Mouse (Mus musculus) heart, adult 2 months (tissue): ENCODE measurements at regions not wholly inside any gene's neighbourhood (a gene's known extent, or its start where the extent isn't known, plus 50 kb on each side); places are given as distances from the start of the nearest gene placed in this dataset.

ENCODE experiments used
- DNase-seq, 2 experiments: peaks; one replicate each; pipeline ENCODE4 v3.0.0; 2021
- H3K27ac ChIP-seq: fragments of 200-600 bp; 2 replicates; pipeline ENCODE4 v1.8.1; 2022
- H3K27me3 ChIP-seq: fragments of 200-500 bp; 2 replicates; pipeline ENCODE4 v1.6.1; 2012; ENCODE audit warnings: mild to moderate bottlenecking, low read length, inconsistent platforms, mixed read lengths; ENCODE audit not compliant: control insufficient read depth, insufficient read depth
- H3K36me3 ChIP-seq: fragments of 200-500 bp; 2 replicates; pipeline ENCODE4 v1.6.1; 2012; ENCODE audit warnings: low read length, inconsistent platforms; ENCODE audit not compliant: control insufficient read depth, insufficient read depth
- H3K4me1 ChIP-seq: fragments of 200-500 bp; 2 replicates; pipeline ENCODE4 v1.6.1; 2011; ENCODE audit warnings: low read length; ENCODE audit not compliant: control insufficient read depth, insufficient read depth
- H3K4me3 ChIP-seq: fragments of 200-600 bp; 2 replicates; pipeline ENCODE4 v1.8.1; 2022
- H3K79me2 ChIP-seq: fragments of 200-500 bp; replicated peaks from 2 replicates; pipeline ENCODE4 v1.6.1; 2012; ENCODE audit warnings: mild to moderate bottlenecking, inconsistent platforms, low read length, moderate library complexity, mixed read lengths; ENCODE audit not compliant: control insufficient read depth, insufficient read depth
- H3K9ac ChIP-seq: fragments of 200-500 bp; 2 replicates; pipeline ENCODE4 v1.6.1; 2012; ENCODE audit warnings: low read depth, mild to moderate bottlenecking, control low read depth, inconsistent platforms, low read length, mixed read lengths
- CTCF ChIP-seq: fragments of 200-600 bp; IDR thresholded peaks from 2 replicates; pipeline ENCODE4 v1.8.1; 2022; ENCODE audit warnings: antibody characterized with exemption, mild to moderate bottlenecking, moderate library complexity
- EP300 ChIP-seq: fragments of 200-500 bp; IDR thresholded peaks from 2 replicates; pipeline ENCODE4 v1.6.1; 2011; ENCODE audit warnings: low read depth, low read length, control low read depth; ENCODE audit not compliant: insufficient read depth
- POLR2A ChIP-seq: fragments of 200-500 bp; IDR thresholded peaks from 2 replicates; pipeline ENCODE4 v1.6.1; 2011; ENCODE audit warnings: mild to moderate bottlenecking, low read depth, low read length, control low read depth; ENCODE audit not compliant: insufficient read depth
- WGBS: fragments of 180-500 bp; shearing (Covaris S2); methylation state at CpG from one replicate; pipeline ENCODE4 v1.1.7; 2018; 5-methylcytosine and 5-hydroxymethylcytosine counted together
- intact Hi-C: fragments of 180-260 bp; cut with DNase I; formaldehyde crosslinking; loops from one replicate; pipeline ENCODE4 v1.15.1; 2025

GRCm38 (mm10) chr13:15910578-15910977, 101.1 kb upstream of the Inhba start:
- H3K4me3 ChIP-seq = no peak overlapping the region
- intact Hi-C loops = no loop called here
- no peaks in the 10 kb centered on the region for H3K4me1 ChIP-seq
- no peak for DNase-seq
- no peaks in the 10 kb centered on the region for H3K27me3 ChIP-seq
- no peaks in the 10 kb centered on the region for H3K79me2 ChIP-seq
- WGBS = 57% methylated on average over 2 of the region's 2 CpGs
- no peak overlapping the region for H3K27ac ChIP-seq
- H3K36me3 ChIP-seq = no peaks in the 10 kb centered on the region
- TF ChIP-seq EP300 (no peak), POLR2A (no peak), CTCF (no peak)
- H3K9ac ChIP-seq = no peak overlapping the region

DNA sequence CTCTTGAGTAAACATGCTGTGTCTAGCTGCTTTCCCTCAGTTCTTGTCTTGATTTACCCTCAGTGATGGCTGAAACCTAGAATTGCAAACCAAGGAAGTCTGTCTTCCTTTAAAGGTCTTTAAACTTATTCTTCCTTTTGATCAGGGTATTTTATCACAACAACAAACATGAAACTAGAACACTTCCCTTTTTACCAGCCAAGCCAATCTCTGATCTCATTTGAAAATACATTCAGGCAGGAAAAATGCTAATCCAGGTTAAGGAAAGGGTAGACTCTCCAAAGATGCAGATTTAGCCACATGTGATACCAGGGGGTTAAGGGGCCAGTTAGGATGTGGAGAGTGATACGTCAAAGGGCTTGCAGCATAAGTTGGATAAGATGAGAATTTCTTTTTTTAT, 100.4 kb upstream of the Inhba start:
- Histone ChIP-seq H3K4me1 (no peaks in the 10 kb centered on the region), H3K27me3 (no peaks in the 10 kb centered on the region), H3K36me3 (no peaks in the 10 kb centered on the region), H3K9ac (no peak overlapping the region), H3K79me2 (no peaks in the 10 kb centered on the region), H3K4me3 (no peak overlapping the region), H3K27ac (no peak overlapping the region)
- intact Hi-C loops = no loop called here
- WGBS = 75% methylated on average over 1 of the region's 1 CpGs
- TF ChIP-seq EP300 (no peak), POLR2A (no peak), CTCF (no peak)
- DNase-seq = no peak

DNA sequence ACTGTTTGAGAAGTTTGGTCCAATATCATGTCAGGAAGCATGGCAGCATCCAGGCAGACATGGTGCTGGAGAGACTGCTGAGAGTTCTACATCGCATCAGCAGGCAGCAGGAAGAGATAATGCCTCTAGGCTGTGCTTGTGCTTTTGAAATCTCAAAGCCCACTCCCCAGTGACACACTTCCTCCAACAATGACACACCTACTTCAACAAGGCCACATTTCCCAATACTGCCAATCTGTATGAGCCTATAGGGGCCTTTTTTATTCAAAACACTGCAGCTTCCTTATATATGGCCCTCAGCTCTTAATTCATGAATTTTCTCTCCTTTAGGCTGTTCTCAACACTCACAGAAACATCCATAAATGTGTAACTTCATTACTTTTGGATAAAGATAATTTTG, 97.4 kb upstream of the Inhba start:
- Histone ChIP-seq H3K79me2 (no peaks in the 10 kb centered on the region), H3K27ac (no peak overlapping the region), H3K4me3 (no peak overlapping the region), H3K4me1 (no peaks in the 10 kb centered on the region), H3K27me3 (no peaks in the 10 kb centered on the region), H3K9ac (no peak overlapping the region), H3K36me3 (no peaks in the 10 kb centered on the region)
- intact Hi-C loops = no loop called here
- TF ChIP-seq CTCF (no peak), EP300 (no peak), POLR2A (no peak)
- WGBS = 52% methylated on average over 1 of the region's 1 CpGs
- no peak for DNase-seq

DNA sequence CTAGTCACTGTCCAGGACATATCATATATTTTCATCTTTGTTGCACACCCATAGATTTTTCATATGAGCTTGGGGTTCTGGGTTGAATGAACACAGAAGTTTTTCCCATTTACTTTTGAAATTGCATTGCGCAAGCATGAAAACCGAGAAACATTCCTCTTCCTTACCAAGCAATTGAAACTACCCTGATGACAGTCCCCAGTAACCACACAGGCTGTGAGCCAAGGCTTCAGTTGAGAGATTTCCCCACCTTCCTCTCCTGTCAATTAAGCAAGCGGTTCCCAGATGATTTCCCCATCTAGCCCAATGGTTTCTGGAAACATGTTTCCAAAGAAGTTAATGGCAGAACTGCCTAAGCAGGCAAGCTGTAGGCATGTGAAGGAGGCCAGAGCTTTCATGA, 81.8 kb upstream of the Inhba start:
- no peak overlapping the region for H3K4me3 ChIP-seq
- WGBS = 72% methylated on average over 3 of the region's 3 CpGs
- H3K27me3 ChIP-seq = no peaks in the 10 kb centered on the region

GRCm38 (mm10) chr13:15931553-15932162, 80.0 kb upstream of the Inhba start:
- H3K27ac ChIP-seq = no peak overlapping the region
- no peaks in the 10 kb centered on the region for H3K36me3 ChIP-seq
- H3K79me2 ChIP-seq = no peaks in the 10 kb centered on the region
- TF ChIP-seq POLR2A = no peak
- TF ChIP-seq EP300 = no peak
- TF ChIP-seq CTCF = no peak
- H3K9ac ChIP-seq = no peak overlapping the region
- WGBS = 52% methylated on average over 5 of the region's 5 CpGs
- H3K4me1 ChIP-seq = no peaks in the 10 kb centered on the region
- intact Hi-C loops = no loop called here
- no peak overlapping the region for H3K4me3 ChIP-seq
- no peak for DNase-seq
- no peaks in the 10 kb centered on the region for H3K27me3 ChIP-seq

More for the DNA sequence above, 81.8 kb upstream of the Inhba start:
- Histone ChIP-seq H3K27ac (no peak overlapping the region), H3K36me3 (no peaks in the 10 kb centered on the region), H3K4me1 (no peaks in the 10 kb centered on the region), H3K9ac (no peak overlapping the region), H3K79me2 (no peaks in the 10 kb centered on the region)
- no peak for TF ChIP-seq POLR2A
- TF ChIP-seq CTCF = no peak
- TF ChIP-seq EP300 = no peak
- intact Hi-C loops = no loop called here
- DNase-seq = peak in 1 of 2 experiments; percentile 3

- H3K9ac ChIP-seq = no peak overlapping the region
- intact Hi-C loops = no loop called here
- no peaks in the 10 kb centered on the region for H3K36me3 ChIP-seq
- TF ChIP-seq EP300 (no peak), POLR2A (no peak), CTCF (no peak)
- no peaks in the 10 kb centered on the region for H3K79me2 ChIP-seq
- 91% methylated on average over 1 of the region's 1 CpGs for WGBS
- H3K4me1 ChIP-seq = no peaks in the 10 kb centered on the region
- no peak overlapping the region for H3K27ac ChIP-seq
- no peaks in the 10 kb centered on the region for H3K27me3 ChIP-seq
- H3K4me3 ChIP-seq = no peak overlapping the region
- no peak for DNase-seq
Observed at GRCm38 (mm10) chr13:15935689-15936088, 76.0 kb upstream of the Inhba start.
